Mouse (Mus musculus): ENCODE results near the gene Olfr872. TPM values are rescaled to one million over a fixed set of nuclear protein-coding genes. Genes with fewer than 3 reads are reported as not detected.
"Not testable (repeated sequence)": the region's sequence is repeated elsewhere in the genome, so short reads cannot be mapped to it uniquely, and the experiment has no call there.

The Olfr872 gene
- not detected in 2 replicates for polyA plus RNA-seq (2014; fragmentation: Nextera tagmentation; extraction: Ambion mirVana)

GRCm38 (mm10) chr9:20236819-20237218 is at the start of gene Olfr872:
Gene Olfr872, plus strand, starts transcription at chr9:20237119.
- H3K27ac ChIP-seq (ENCODE audit: low read depth, low read length), result no peak within 1 kb of the TSS
- no peaks in the 10 kb centered on the region for H3K27me3 ChIP-seq (replicated peaks; ENCODE audit: control insufficient read depth, insufficient read depth, low read length)
- H3K4me3 ChIP-seq (ENCODE audit: low read depth, low read length), result no peak within 1 kb of the TSS
- H3K36me3 ChIP-seq (ENCODE audit: control insufficient read depth, insufficient read depth, low read length), result no peaks in the 10 kb centered on the region
- H3K9ac ChIP-seq (ENCODE audit: low read length), result no peak within 1 kb of the TSS
- no peak within 1 kb of the TSS for H3K4me2 ChIP-seq (ENCODE audit: low read length)
- ATAC-seq (no peak), DNase-seq (ENCODE audit: low spot score) (no peak)
- no peaks in the 10 kb centered on the region for H3K9me3 ChIP-seq (replicated peaks; ENCODE audit: control insufficient read depth, low read length)
- H3K4me1 ChIP-seq (ENCODE audit: control insufficient read depth, insufficient read depth, low read length), result no peaks in the 10 kb centered on the region

GRCm38 (mm10) chr9:20202131-20202530 is 34.8 kb upstream of the Olfr872 start:
- ATAC-seq (no peak), DNase-seq (ENCODE audit: low spot score) (no peak)
- H3K27me3 ChIP-seq (replicated peaks; ENCODE audit: control insufficient read depth, insufficient read depth, low read length), result no peaks in the 10 kb centered on the region
- no peaks in the 10 kb centered on the region for H3K36me3 ChIP-seq (ENCODE audit: control insufficient read depth, insufficient read depth, low read length)
- no peak overlapping the region for H3K27ac ChIP-seq (ENCODE audit: low read depth, low read length)
- H3K9ac ChIP-seq (ENCODE audit: low read length), result no peak overlapping the region
- no peak overlapping the region for H3K4me3 ChIP-seq (ENCODE audit: low read depth, low read length)
- no peak overlapping the region for H3K4me2 ChIP-seq (ENCODE audit: low read length)
- H3K9me3 ChIP-seq (replicated peaks; ENCODE audit: control insufficient read depth, low read length), result peaks cover 6% of the 10 kb centered on the region; the same call in 1 of the 2 replicates
- 78% methylated on average over 1 of the region's 1 CpGs for WGBS
- H3K4me1 ChIP-seq (ENCODE audit: control insufficient read depth, insufficient read depth, low read length), result no peaks in the 10 kb centered on the region

GRCm38 (mm10) chr9:20203413-20203984 is 33.4 kb upstream of the Olfr872 start:
- not testable (repeated sequence) for H3K9me3 ChIP-seq (replicated peaks; ENCODE audit: control insufficient read depth, low read length); H3K27me3 ChIP-seq (replicated peaks; ENCODE audit: control insufficient read depth, insufficient read depth, low read length)
- WGBS, result 93% methylated on average over 7 of the region's 7 CpGs

GRCm38 (mm10) chr9:20210812-20211211 is 26.1 kb upstream of the Olfr872 start:
- no peak for ATAC-seq
- H3K27ac ChIP-seq (ENCODE audit: low read depth, low read length), result no peak overlapping the region
- no peaks in the 10 kb centered on the region for H3K36me3 ChIP-seq (ENCODE audit: control insufficient read depth, insufficient read depth, low read length)
- no peak overlapping the region for H3K9ac ChIP-seq (ENCODE audit: low read length)
- 0 out of 2 replicates have a peak, but pooled peaks cover 3% of the 10 kb centered on the region for H3K9me3 ChIP-seq (replicated peaks; ENCODE audit: control insufficient read depth, low read length)
- H3K27me3 ChIP-seq (replicated peaks; ENCODE audit: control insufficient read depth, insufficient read depth, low read length), result no peaks in the 10 kb centered on the region
- H3K4me3 ChIP-seq (ENCODE audit: low read depth, low read length), result no peak overlapping the region
- 62% methylated on average over 1 of the region's 1 CpGs for WGBS
- DNase-seq (ENCODE audit: low spot score), result no peak
- no peaks in the 10 kb centered on the region for H3K4me1 ChIP-seq (ENCODE audit: control insufficient read depth, insufficient read depth, low read length)
- H3K4me2 ChIP-seq (ENCODE audit: low read length), result no peak overlapping the region

More at GRCm38 (mm10) chr9:20203413-20203984, 33.4 kb upstream of the Olfr872 start:
- not testable (repeated sequence) for H3K36me3 ChIP-seq (ENCODE audit: control insufficient read depth, insufficient read depth, low read length); H3K4me3 ChIP-seq (ENCODE audit: low read depth, low read length); H3K9ac ChIP-seq (ENCODE audit: low read length); ATAC-seq; H3K4me1 ChIP-seq (ENCODE audit: control insufficient read depth, insufficient read depth, low read length); H3K4me2 ChIP-seq (ENCODE audit: low read length); DNase-seq (ENCODE audit: low spot score); H3K27ac ChIP-seq (ENCODE audit: low read depth, low read length)

- 0 out of 2 replicates have a peak, but pooled peaks cover 3% of the 10 kb centered on the region for H3K9me3 ChIP-seq (replicated peaks; ENCODE audit: control insufficient read depth, low read length)
- H3K27me3 ChIP-seq (replicated peaks; ENCODE audit: control insufficient read depth, insufficient read depth, low read length), result no peaks in the 10 kb centered on the region
- no peaks in the 10 kb centered on the region for H3K4me1 ChIP-seq (ENCODE audit: control insufficient read depth, insufficient read depth, low read length)
- no peaks in the 10 kb centered on the region for H3K36me3 ChIP-seq (ENCODE audit: control insufficient read depth, insufficient read depth, low read length)
- no peak for ATAC-seq
- no peak overlapping the region for H3K4me3 ChIP-seq (ENCODE audit: low read depth, low read length)
- H3K9ac ChIP-seq (ENCODE audit: low read length), result no peak overlapping the region
- WGBS, result 79% methylated on average over 2 of the region's 2 CpGs
- no peak for DNase-seq (ENCODE audit: low spot score)
- no peak overlapping the region for H3K27ac ChIP-seq (ENCODE audit: low read depth, low read length)
- no peak overlapping the region for H3K4me2 ChIP-seq (ENCODE audit: low read length)
Measured at GRCm38 (mm10) chr9:20211477-20211876, 25.4 kb upstream of the Olfr872 start.

GRCm38 (mm10) chr9:20211907-20212306 is 25.0 kb upstream of the Olfr872 start, which contains the start of gene Olfr871:
Gene Olfr871, plus strand, starts transcription at chr9:20212207.
- H3K9ac ChIP-seq (ENCODE audit: low read length), result no peak within 1 kb of the TSS
- no peak within 1 kb of the TSS for H3K27ac ChIP-seq (ENCODE audit: low read depth, low read length)
- 0 out of 2 replicates have a peak, but pooled peaks cover under 1% of the 10 kb centered on the region for H3K9me3 ChIP-seq (replicated peaks; ENCODE audit: control insufficient read depth, low read length)
- no peak for ATAC-seq
- H3K4me1 ChIP-seq (ENCODE audit: control insufficient read depth, insufficient read depth, low read length), result no peaks in the 10 kb centered on the region
- DNase-seq (ENCODE audit: low spot score), result no peak
- H3K4me3 ChIP-seq (ENCODE audit: low read depth, low read length), result no peak within 1 kb of the TSS
- H3K36me3 ChIP-seq (ENCODE audit: control insufficient read depth, insufficient read depth, low read length), result no peaks in the 10 kb centered on the region
- no peak within 1 kb of the TSS for H3K4me2 ChIP-seq (ENCODE audit: low read length)
- no peaks in the 10 kb centered on the region for H3K27me3 ChIP-seq (replicated peaks; ENCODE audit: control insufficient read depth, insufficient read depth, low read length)

GRCm38 (mm10) chr9:20237378-20237777 is 459 bp downstream of the Olfr872 start:
- Histone ChIP-seq H3K4me3 (ENCODE audit: low read depth, low read length) (no peak overlapping the region), H3K9me3 (replicated peaks; ENCODE audit: control insufficient read depth, low read length) (no peaks in the 10 kb centered on the region), H3K4me1 (ENCODE audit: control insufficient read depth, insufficient read depth, low read length) (no peaks in the 10 kb centered on the region), H3K27ac (ENCODE audit: low read depth, low read length) (no peak overlapping the region), H3K36me3 (ENCODE audit: control insufficient read depth, insufficient read depth, low read length) (no peaks in the 10 kb centered on the region), H3K27me3 (replicated peaks; ENCODE audit: control insufficient read depth, insufficient read depth, low read length) (no peaks in the 10 kb centered on the region), H3K9ac (ENCODE audit: low read length) (no peak overlapping the region), H3K4me2 (ENCODE audit: low read length) (no peak overlapping the region)
- DNase-seq (ENCODE audit: low spot score) (no peak), ATAC-seq (no peak)
- WGBS, result 77% methylated on average over 2 of the region's 2 CpGs

GRCm38 (mm10) chr9:20282051-20282450 is 45.1 kb downstream of the Olfr872 start, which contains the start of gene Olfr39:
Gene Olfr39, plus strand, starts transcription at chr9:20282351.
- WGBS, result 81% methylated on average over 1 of the region's 1 CpGs
- no peak within 1 kb of the TSS for H3K27ac ChIP-seq (ENCODE audit: low read depth, low read length)
- no peak within 1 kb of the TSS for H3K4me3 ChIP-seq (ENCODE audit: low read depth, low read length)
- H3K9ac ChIP-seq (ENCODE audit: low read length), result no peak within 1 kb of the TSS
- ATAC-seq, result no peak
- H3K4me2 ChIP-seq (ENCODE audit: low read length), result no peak within 1 kb of the TSS
- H3K4me1 ChIP-seq (ENCODE audit: control insufficient read depth, insufficient read depth, low read length), result no peaks in the 10 kb centered on the region
- no peaks in the 10 kb centered on the region for H3K36me3 ChIP-seq (ENCODE audit: control insufficient read depth, insufficient read depth, low read length)
- no peak for DNase-seq (ENCODE audit: low spot score)
- no peaks in the 10 kb centered on the region for H3K9me3 ChIP-seq (replicated peaks; ENCODE audit: control insufficient read depth, low read length)
- no peaks in the 10 kb centered on the region for H3K27me3 ChIP-seq (replicated peaks; ENCODE audit: control insufficient read depth, insufficient read depth, low read length)

GRCm38 (mm10) chr9:20295562-20295961 is 58.6 kb downstream of the Olfr872 start:
- not testable (repeated sequence) for DNase-seq (ENCODE audit: low spot score); H3K4me2 ChIP-seq (ENCODE audit: low read length); H3K27me3 ChIP-seq (replicated peaks; ENCODE audit: control insufficient read depth, insufficient read depth, low read length); H3K9me3 ChIP-seq (replicated peaks; ENCODE audit: control insufficient read depth, low read length); H3K4me1 ChIP-seq (ENCODE audit: control insufficient read depth, insufficient read depth, low read length); H3K36me3 ChIP-seq (ENCODE audit: control insufficient read depth, insufficient read depth, low read length); H3K9ac ChIP-seq (ENCODE audit: low read length); H3K4me3 ChIP-seq (ENCODE audit: low read depth, low read length); H3K27ac ChIP-seq (ENCODE audit: low read depth, low read length); ATAC-seq
- WGBS, result 85% methylated on average over 5 of the region's 5 CpGs

Measured in forebrain, embryonic 14.5 days (tissue).